Mouse (Mus musculus) mesoderm, embryonic 11.5 days (tissue): ENCODE measurements around the gene Psmd14.

ENCODE experiments used
- DNase-seq: peaks from one replicate; pipeline ENCODE4 v3.0.0-alpha.2; 2012; ENCODE audit warnings: low read depth, low spot score

The Psmd14 gene

DNA sequence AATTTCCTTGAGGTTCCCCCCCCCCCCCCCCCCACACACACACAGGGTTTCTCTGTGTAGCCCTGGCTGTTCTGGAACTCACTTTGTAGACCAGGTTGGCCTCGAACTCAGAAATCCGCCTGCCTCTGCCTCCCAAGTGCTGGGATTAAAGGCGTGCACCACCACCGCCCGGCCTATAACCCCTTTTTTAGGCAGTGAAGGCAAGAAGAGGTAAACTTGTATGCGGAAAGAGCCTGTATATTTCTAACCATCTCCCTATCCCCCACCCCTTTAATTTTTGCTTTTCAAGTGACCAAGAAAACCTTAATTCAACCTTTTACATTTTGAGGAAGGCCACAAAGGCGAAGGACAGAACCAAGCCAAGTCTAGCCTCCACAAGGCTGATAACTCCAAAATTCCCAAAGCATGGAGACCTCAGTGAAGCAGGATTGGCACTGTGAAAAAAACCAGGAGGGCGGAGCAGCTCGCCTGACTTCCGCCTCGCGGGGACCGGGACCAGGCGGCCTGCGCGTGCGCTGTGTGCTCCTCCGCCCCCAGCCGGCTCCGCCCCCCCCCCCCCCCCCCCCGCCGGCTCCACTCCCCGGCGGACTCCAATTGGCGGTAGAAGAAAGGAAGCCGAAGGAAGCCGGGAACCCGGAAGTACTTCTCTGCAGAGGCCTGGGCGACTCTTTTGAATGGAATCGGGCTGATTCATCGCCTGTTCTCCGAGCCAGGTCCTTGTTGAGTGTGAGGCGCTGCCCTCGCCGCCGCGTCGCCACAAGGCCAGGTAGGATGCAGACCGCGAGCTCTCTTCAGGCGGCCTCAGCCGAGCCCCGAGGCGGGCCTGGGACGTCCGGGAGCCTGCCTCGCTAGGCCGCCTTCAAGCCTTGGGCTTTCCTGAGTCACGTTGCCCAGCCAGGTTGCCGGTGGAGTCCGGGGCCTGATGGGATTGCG is at the start of gene Psmd14:
Gene Psmd14, plus strand, starts transcription at position 587 of the 933 bp plus-strand sequence.
- DNase-seq: peak; percentile 90

DNA sequence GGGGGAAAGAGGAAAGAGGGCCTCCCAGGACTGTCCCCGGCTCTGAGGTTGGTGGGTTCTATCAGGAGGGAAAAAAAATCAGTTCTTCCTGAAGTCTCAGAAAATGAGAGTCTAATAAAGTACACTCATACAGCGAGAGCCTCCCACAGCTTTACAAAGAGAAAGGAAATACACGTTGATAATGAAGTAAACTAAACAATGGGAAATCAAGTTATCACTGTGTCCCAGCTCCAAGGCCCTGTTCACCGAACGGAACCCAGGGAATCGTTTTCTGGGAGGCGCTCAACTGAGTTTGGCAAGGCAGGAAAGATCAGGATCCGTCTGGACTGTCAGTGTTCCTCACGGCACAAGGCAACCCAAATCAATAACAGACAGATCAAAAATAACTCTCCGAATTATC is 48.7 kb upstream of the Psmd14 start:
- no peak for DNase-seq

DNA sequence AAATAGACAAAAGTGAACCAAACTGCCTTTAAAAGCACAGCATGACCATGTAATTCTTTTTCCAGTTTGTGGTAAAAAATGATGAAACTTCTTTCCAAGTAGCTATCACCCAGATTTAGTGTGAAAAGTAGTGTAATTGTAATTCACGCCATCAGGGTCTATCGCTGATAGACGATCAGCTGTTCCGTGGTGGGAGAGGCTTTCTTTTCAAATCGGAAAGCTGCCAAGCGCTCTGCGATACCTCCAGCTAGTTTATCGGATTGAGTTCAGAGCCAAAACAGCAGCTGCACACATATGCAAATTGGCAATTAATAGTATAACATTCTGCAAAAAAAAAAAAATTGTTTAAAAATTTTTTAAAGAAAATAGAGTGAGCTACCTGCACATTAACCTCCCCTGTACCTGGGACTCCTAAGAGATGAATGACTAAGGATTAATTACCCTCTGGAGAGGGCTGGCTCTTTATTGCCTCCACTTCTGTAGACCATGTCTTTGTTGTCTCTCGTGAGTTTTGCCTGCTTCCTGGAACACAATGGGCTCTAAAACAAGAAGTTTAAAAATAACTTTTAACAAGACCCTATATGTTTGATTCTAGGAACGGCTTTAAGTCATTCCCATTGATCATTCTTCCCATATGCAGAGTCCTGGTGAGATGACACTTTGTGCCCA is 47.8 kb upstream of the Psmd14 start:
- no peak for DNase-seq

DNA sequence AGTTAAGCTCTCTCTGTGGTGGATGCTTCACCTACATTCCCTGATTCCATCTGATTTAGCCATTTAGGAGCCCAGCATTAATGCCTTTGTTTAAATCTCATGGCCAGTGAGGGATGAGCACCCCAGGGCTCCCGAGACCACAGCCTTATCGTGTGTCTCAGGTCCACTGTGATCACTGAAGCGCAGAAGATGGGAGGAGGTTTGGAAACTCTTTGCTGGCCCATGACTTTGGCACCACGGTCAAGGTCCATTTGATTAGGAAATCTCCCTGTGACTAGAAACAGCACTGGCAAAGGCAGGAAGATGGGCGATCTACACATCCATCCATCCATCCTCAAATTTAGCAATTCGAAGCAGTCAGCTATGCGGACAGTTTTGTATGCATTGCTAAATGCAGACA is 44.1 kb upstream of the Psmd14 start:
- no peak for DNase-seq

DNA sequence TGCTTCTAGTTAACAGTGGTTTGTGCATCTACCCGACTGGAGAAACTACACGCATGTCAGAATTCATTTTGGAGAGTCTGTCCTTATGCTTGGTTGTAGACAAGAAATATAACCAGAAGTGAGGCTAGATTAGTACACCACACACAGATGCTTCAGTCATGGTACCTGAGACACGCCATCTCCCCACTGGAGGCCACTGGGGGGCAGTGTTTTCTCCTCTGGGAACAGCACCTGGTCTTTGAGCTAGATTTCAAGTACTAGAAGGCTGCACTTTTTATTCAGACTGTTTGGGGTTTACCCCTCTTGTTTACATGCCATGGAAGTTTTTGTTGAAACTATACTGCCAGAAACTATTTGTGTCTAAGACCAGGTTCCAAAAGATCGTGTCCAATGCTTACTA is 43.2 kb upstream of the Psmd14 start:
- peak; percentile 24 for DNase-seq

DNA sequence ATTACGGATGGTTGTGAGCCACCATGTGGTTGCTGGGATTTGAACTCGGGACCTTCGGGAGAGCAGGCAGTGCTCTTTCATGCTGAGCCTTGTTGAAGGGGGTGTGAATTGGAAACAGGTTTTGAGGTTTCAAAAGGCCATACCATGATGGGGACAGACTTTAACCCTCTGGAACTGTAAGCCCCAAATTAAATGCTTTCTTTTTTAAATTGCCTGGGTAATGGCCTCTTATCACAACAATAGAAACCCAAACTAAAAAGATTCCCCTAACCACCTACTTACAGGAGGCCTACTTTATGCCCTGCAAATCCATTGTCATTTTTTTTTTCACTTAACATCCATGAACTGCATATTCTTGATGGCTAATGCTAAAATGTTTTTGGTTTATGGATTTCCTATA is 36.9 kb upstream of the Psmd14 start:
- DNase-seq: no peak

DNA sequence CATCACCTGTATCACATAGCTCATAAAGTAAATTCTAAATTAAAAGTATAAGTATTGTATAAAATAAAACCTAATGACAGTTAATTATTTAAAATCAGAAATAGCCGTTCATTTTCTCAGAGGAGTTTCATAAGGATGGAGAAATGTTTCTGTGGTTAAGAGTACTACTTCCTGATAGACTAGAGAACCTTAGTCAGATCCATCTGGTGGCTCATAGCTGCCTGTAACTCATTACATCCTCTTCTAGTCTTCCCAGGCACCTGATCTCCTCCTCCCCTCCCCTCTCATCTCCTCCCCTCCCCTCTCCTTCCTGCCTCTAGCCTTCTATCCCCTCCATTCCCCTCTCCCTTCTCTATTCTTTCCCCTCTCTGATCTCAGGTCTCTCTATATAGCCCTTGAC is 29.9 kb upstream of the Psmd14 start:
- no peak for DNase-seq

DNA sequence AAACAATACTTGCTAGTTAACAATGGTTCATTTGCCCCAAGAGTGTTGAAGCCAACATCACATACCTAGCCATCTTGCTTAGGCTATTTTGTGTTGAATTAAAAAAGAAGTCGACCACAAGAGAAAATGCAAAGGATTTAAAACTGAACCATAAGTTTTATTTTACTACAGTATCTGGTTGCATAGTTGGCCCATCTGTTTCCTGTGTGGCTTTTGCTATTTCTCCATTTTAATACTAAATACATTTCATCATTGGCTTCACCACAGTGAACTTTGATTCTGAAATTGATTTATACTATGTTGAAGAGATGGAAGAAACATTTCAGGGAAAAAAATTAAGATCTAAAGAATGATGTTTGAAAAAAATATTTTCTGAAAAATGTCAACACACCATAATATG is 25.0 kb upstream of the Psmd14 start:
- no peak for DNase-seq

DNA sequence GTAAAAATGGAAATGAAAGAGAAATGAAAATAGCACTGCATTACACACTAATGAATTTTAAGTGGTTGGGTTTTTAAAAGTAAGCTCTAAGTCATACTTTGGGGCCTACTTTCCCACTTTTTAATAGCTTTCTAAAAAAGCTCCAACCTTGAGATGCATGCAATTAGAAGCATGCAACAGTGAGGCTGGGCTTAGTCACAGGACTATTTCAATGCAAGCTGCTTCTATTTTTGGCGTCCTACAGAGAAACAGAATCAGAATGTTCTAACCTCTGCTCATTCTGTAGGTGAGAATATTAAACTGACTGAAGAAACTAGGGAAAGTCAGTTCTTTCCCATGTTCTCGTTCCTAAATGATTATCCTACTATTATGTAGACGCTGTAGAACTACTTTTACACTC is 22.4 kb upstream of the Psmd14 start:
- DNase-seq: no peak

DNA sequence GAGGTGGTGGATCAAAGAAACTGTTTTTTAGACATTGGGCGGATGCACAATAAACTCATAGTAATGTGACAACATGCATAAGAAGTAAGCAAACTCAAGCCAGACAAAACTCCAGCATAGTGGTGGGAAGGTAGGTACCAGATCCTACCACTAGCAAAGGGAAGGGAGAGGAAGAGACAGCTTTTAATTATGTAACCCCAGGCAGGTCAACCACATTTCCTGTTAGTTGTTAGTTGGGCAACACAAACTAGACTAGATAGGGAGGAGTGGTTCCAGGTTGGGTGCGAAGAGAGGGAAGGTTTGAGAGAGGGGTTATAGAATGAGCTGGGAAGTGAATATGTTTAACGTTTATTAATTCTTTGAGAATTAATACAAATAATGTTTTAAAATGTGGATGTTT is 1.9 kb upstream of the Psmd14 start:
- no peak for DNase-seq

DNA sequence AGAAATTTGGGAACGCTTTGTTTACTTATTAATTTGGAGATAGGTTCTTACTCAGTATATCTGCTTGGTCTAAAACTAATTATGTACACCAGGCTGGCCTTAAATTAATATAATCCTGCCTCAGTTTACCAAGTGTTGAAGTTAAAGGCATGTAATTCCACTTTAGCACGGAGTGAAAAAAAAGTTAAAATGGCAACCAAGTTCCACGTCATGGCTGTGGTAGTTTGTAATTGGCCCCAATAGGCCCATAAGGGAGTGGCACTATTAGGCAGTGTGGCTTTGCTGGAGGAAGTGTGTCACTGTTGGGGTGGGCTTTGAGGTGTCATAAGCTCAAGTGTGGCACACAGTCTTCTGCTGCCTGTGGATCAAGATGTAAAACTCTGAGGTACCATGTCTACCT is 1.0 kb downstream of the Psmd14 start:
- no peak for DNase-seq

DNA sequence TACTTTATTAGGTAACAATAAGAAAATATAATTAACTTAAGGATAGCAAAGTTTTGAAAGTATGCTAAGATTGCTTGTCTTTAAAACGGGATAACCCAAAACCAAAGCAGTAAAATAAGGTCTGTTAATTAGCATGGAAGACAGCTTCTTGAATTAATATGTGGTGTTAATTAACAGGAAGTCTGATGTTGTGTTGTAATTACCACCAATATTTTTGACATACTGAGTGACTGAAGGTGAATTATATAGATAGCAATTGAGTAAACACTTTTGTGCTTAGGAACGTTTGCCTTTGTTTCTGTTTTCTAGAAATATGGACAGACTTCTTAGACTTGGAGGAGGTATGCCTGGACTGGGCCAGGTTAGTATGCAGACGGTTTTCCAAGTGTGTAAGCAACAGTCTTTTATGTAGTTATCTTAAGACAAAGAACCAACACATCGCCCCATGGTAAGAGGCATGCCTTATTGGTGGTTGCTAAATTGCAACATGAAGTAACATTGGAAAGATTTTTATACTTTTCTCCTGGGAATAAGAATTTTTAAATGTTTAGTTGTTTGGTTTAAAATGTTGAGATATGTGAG is 11.0 kb downstream of the Psmd14 start:
- DNase-seq: no peak

DNA sequence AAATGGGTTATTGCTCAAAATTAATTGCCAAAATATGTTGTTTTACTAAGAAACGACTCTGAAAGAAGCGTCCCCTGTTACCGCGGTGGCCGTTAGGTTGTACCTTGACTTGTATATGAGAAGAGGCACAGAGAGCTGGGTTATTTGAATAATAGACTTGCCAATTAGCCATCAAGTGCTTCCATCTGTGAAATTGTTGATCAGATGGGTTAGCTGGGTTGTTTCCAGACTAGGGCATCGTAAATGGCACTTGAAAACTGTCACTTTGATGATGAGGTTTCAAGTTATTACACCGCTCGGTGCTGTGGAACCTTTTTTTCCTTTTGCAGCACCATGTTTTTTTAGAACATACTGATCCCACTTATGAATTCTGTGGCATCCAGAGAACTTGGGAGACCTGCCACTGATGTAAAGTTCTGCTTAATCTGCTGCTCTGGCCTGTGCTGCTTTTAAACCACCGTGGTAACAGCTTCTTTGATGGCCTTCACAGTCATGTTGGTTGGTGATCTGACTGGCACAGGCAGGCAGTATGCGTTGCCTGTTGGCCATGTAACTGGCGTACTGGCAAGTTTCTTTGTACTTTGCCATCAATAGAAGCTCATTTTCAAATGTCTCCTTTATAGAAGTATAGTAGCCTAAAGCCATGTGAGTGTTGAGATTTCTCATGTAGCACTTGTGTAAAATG is 21.4 kb downstream of the Psmd14 start:
- no peak for DNase-seq

DNA sequence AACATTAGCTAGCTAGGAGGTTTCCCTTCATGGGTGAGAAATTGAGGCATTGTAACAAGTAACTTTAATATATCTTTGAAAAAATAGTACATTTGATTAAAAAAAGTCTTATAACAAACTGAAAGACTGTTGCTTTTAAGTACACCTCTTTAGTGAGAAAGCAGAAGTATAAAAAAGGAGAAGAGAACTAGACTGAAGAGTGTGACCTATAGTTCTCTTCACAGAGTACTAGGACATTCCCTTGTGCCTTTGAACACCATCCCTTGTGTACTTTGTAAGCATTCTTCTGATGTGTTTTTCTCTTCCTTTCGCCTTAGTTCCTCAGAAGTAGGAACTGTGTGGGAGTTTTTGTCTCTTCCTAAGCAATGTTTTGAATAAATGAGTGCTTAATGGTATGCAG is 22.7 kb downstream of the Psmd14 start:
- no peak for DNase-seq

DNA sequence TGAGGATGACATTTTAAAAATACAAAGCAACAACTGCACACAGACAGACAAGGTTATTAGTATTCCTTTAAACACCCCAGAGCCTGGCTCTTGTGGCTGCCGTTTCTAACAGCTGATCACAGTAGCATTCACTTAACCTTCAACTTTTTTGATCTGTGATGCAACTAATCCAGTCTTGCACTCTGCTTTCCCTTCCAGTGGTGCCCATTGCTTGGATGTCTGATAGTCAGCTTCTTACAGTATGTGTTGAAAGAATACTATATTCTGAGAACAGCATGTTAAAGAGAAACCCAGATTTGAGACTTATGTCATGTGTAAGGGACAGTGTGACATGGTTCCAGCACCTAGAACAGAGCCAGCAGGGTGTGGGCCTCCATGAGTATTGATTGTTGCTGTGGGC is 34.6 kb downstream of the Psmd14 start:
- DNase-seq: no peak

DNA sequence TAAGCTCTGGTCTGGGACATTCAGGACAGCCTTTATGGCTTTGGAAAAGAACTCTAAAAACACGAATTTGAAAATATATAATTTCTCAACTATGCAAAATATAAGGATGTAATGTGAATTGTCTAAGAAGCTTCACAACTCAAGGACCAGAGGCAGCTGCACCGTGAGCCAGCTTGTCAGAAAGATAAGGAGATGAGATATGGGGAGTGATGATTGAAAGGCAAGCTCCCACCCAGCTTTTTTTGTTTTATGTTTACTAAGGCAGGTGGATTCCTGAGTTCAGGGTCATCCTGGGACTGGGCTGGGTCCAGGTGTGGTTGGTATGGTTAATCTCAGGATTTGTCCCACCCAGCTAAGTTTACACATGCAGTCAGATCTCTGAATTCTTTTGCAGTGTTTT is 35.1 kb downstream of the Psmd14 start:
- DNase-seq: no peak

DNA sequence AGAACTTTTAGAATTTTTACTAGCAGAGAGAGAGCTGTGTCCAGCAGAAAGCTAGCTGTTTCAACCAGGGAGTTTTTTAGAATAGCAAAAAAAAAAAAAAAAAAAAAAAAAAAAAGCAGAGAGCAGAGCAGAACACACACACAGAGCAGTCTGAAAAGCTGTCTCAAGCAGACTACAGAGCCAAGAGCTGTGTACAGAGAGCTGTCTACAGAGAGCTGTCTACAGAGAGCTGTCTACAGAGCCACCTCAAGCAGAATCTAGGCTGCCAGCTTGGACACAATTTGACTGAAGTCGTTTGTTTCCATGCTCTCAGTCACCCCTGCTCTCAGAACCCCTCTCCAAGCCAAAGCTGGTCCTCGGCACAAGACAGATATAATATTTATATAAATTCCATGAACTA is 35.9 kb downstream of the Psmd14 start:
- DNase-seq: no peak

DNA sequence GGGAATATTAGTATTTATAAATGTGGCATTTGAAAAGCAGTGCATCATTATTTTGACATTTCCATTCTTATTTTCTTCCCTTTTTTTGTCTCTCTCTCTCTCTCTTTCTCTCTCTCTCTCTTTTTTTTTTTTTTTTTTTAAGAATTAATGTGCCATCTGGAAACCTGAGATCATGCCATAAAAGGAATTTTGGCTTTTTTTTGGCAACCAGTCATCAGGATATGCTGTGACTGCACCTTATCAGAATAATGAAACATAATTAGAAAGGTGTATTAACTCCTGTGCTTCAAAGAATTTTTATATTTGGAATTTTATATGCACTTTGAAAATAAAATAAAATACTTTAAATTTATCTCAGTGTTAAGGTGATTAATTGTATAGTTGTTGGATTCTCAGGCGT is 39.2 kb downstream of the Psmd14 start:
- no peak for DNase-seq

DNA sequence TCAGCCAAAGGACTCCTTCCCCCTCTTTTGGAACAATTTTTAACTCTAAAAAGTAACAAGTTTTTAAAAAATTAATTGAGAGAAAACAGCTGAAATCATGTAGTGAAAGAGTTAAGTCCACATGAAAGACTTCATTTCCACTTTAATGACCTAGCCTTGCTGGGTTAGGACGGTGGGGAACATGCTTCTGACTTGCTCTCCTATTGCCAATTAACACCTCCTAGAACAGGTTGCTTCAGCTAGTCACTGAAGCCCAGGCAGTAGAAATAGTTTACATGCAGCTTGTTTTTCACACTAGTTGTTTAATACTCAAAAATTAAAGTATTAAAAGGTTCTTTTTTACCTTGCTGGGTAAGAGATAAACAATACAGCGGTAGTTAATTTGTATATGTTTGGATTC is 39.8 kb downstream of the Psmd14 start:
- no peak for DNase-seq

DNA sequence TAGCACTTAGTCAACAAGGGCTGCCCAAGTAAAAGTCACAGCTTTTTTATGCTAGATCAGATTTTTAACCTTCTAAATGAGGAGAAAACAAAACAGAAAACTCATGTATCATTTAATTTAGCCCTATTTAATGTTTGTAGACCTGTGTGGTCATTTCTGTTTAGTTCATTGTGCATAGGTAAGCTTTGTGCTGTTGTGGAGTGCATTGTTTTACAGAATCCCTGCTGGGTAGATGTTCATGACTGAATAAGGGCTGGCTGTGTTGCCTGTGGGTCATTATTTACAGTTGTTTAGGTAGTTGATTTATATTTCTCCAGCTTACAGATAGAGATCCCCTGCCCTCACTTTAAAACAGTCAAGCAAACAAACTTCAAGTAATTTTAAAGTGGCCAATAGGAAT is 40.9 kb downstream of the Psmd14 start:
- DNase-seq: no peak

DNA sequence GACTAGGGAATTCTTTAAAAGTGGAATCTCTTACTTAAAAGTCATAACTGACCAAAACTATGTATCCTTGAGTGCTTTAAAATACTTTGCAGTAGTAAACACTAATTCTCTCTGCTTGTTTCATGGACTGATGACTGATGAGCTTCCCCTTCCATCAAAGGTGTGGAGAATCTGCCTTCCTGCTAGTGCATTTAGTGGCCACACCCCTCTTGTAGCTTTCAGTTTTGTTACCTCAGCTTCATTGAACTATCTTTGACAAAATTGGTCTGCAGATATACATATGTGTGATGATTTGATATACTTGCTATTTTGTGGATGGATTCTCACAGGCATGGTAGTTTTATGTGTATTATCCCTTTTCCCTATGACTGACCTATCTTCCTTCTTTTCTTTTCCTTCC is 43.5 kb downstream of the Psmd14 start:
- DNase-seq: no peak

DNA sequence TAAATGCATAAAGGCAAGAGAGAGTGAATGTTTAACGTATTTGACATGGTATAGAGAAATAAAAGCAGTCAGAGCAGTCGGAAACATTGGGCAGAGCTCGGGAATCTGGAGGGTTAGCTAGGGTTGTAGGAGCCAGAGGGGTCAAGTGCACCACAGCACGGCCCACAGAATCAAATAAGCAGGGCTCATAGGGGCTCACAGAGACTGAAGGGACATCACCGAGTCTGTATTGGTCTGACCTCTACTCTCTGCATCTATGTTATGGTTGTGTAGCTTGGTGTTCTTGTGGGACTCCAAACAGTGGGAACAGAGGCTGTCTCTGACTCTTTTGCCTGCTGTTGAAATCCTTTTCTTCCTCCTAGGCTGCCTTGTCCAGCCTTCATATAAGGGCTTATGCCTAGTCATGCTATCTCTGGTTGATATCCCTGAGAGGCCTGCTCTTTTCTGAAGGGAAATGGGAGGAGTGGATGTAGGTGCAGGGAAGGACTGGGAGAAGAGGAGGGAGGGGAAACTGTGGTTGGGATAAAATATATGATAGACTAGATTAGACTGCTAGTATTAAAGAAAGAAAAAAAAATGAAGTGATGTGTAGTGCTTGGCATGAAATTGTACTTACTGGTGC is 47.9 kb downstream of the Psmd14 start:
- no peak for DNase-seq
